Mouse (Mus musculus) yolk sac, embryonic 10.5 days (tissue): ENCODE results near the gene Acp5.

Experiments used
- DNase-seq: peaks from one replicate; pipeline ENCODE4 v3.0.0-alpha.2; 2017; ENCODE audit warnings: low spot score

The Acp5 gene

DNA sequence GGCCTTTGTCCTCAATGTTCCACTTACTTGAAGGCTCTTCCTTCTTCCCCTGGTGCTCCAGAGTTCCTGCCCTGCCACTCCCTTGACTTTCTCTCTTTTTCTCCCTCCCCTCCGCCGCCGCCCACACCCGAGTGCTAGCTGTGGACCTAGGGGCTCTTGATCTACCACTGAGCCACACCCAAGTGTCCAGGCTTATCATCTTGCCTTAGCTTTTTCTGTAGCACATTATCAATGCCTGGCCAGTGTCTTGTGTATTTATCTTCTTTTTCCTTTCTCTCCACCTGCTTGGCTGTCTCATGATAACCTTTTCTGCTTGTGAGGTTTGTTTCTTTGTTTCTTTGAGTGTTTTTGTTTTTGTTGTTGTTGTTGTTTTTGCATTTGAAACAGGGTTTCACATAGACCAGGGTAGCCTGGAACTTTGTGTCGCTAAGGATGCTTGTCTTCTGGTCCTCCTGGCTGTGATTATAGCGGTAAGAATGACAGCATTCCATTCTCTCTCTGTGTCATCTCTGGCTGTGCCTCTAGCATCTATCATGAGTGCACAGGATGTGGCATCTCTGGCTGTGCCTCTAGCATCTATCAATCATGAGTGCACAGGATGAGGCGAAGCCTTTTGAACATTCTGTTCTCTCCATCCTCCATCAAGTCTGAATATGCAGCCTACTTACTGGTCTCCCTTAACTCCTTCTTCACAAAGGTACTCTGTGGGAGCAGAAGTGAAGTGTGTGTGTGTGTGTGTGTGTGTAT, at the start of gene Acp5:
Gene Acp5 (minus strand): TSS at position 68 of the 747 bp plus-strand sequence.
- peak; percentile 53 for DNase-seq

- no peak for DNase-seq
Measured at GRCm38 (mm10) chr9:22172318-22172717, 36.8 kb upstream of the Acp5 start.

DNA sequence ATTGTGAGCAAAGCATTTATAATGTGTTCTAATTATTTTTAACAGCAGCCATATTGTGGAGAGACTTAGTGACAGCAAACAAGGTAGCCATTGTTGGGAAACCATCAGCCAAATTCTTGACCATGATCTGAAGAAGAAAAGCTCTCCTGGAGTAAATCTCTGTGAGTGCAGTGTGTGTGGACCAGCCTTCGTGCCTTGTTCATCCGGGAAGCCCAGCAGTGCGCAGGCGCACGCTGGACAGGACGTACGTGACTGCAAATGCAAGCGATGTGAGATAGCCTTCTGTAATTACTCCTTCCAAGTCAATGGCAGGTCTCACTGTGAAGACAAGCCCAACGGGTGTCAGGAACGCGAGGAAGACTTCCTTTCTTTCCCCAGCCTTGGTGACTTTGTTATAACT, 33.8 kb upstream of the Acp5 start:
- DNase-seq = no peak

DNA sequence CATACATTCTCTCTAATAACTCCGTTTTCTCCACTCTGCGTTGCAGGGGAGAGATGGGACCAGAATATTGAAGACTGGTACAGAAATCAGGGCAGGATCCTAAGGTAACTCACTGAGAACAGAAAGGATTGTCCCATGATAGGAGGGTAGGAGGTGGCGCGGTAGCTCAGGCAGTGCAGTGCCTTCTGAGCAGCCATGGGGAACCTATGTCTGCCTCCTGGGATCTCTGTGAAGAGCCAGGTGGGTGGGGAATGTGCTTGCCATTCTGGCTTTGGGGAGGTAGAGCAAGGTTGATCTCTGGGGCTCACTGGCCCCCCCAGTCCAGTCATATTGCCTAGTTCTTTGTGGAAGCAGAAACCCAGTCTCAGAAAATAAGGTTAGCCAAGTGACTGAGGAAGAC, 32.2 kb upstream of the Acp5 start:
- DNase-seq = no peak

DNA sequence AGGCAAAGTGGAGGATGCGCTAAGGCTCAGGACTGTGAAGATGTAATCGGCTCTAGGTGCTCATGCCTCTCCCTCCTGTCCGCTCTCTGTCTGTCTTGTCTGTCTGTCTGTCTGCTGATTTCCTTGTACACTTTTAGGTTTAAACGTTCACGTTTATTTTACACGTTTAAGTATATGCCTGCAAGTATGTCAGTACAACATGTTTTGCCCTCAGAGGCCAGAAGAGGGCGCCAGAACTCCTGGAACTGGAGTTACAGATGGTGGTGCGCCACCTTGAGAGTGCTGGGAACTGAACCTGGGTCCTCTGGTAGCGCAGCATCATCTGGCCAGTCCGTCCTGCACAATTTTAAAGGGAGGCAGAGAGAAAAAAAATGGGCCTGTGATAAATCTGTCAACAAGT, 31.2 kb upstream of the Acp5 start:
- no peak for DNase-seq

- no peak for DNase-seq
Measured at GRCm38 (mm10) chr9:22165964-22166363, 30.5 kb upstream of the Acp5 start.

DNA sequence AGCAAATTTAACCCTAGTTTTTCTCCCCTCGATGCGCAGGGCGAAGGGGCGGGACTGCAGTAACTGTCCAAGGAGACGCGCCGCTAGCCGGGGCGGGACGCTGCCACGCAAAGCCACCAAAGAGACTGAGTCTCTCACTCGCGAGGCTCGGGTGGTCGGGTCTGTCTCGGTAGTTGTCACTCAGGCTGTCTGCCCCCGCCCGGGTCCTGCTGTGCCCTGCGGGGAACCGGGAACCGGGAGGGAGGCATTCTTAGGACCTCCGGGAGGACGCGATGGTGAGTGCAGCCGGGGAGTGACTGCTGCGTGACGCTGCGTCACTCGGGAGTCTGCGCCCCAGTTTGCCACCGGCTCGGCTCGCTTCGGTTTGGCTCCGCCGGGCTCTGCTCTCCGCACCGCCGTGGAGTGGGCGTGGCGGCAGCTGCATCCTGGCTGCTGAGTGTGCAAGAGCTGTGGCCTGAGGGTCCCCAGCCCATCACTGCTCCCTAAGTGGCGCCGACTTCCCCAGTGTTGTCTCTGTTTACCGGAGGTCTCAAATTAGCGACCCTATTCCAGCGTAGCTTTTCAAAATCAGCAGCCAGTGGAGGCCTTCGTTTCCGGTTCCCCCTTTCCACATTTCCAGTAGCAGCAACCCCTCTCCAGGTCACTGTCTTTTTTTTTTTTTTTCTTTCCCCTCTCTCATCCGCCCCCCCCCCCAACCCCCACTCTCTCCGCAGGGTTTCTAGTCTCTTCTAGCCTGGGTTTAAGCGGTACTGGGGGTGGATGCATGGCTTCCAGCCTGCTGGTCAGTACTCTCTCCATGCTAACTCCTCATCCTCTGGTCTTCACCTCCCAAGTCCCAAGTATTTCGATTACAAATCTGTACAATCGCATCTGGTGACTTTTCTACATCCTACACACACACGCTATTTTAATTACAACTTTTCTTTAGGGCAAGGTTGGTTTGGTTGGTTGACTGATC, 29.5 kb upstream of the Acp5 start:
- DNase-seq = peak; percentile 66

GRCm38 (mm10) chr9:22162912-22163311, 27.4 kb upstream of the Acp5 start:
- no peak for DNase-seq

DNA sequence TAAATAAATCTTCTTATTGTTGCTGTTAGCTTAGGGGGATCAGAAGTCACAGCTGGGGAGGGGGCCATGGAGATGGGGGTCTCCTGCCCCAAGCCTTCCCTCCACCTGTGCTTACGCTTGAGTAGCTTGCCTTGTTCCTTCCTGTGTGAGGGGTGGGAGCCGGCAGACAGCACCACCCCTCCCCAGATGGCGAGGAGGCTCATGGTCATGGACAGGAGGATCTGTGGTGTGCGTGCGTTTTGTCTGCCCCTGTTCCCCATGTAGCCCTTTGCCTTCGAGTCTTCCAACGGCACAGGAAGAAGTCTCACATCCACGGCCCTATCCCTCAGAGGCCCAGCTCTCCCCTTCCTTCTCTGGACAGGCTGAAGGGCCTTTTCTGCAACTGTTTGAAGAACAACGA, 26.8 kb upstream of the Acp5 start:
- peak; percentile 55 for DNase-seq

DNA sequence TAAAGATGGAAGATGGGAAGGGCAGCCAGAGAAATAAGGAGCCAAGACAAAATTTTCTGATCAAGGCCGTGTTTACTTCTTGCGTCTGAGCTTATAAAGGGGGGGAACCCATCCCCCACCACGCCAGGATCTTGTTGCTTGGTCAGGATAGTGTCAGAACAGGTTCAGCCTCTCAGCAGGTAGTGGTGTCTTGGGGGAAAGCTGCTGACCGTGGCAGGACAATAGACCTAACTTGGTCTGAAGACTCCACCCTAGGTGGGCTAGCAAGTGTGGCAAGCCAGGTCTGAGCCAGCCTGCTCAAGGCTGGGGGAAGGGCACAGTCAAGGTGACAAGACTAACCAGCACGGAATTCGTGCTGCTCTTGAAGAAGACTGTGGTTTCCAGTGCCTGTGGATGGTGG, 25.8 kb upstream of the Acp5 start:
- DNase-seq = peak; percentile 42

- no peak for DNase-seq
Measured at GRCm38 (mm10) chr9:22157516-22158265, 22.2 kb upstream of the Acp5 start.

DNA sequence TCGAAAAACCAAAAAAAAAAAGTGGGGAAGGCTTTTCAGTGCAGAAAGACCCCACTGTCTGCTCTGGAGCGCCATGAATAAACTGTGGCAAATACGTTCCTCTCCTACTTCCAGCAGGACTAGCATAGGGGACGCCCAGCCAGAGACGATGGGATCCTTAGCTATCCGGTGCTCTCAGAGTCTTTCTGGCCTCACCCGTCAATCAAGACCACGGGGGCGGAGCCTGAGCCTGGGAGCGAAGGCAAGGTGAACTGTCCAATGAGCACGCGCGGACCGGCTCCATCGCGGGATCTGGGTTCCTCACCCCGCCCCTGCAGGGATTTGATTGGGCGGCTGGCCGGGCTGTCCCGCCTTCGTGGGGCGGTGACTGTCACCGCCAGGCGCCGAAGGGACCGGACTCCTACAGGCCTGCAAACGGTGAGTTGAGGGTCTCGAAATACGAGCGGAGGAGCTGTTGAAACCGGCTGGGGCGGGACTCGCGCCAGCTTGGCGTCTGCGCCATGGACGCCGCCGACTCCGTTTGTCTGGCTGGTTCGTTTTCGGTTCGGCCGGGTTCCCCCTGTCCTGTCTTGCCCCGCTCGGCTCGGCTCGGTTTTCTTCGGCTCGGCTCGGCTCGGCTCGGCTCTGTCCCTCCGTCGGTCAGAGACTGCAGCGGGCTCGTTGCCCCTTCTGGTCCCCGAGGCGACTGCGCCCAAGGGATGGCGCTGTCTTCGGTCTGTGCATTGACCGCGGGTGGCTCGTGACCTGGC, 21.2 kb upstream of the Acp5 start, which contains the start of gene Pigyl:
Gene Pigyl (plus strand): TSS at position 350 of the 749 bp plus-strand sequence.
- DNase-seq = peak; percentile 98

GRCm38 (mm10) chr9:22155614-22156013, 20.1 kb upstream of the Acp5 start:
- DNase-seq = peak; percentile 72

- no peak for DNase-seq
Measured at GRCm38 (mm10) chr9:22153810-22154209, 18.3 kb upstream of the Acp5 start.

DNA sequence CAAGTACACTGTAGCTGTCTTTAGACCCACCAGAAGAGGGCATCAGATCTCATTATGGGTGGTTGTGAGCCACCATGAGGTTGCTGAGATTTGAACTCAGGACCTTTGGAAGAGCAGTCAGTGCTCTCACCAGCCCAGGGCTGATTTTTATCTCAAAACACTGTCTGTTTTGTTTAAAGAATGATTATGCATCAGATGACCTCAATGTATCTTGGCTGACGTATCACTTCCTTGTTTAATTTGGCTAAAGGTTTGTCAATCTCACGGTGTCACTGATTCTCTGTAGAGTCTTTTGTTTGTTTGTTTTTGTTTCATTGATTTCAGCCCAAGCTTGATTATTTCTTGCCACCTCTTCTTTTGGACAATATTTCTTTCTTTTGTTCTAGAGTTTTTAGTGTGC, 15.4 kb upstream of the Acp5 start:
- DNase-seq = no peak

DNA sequence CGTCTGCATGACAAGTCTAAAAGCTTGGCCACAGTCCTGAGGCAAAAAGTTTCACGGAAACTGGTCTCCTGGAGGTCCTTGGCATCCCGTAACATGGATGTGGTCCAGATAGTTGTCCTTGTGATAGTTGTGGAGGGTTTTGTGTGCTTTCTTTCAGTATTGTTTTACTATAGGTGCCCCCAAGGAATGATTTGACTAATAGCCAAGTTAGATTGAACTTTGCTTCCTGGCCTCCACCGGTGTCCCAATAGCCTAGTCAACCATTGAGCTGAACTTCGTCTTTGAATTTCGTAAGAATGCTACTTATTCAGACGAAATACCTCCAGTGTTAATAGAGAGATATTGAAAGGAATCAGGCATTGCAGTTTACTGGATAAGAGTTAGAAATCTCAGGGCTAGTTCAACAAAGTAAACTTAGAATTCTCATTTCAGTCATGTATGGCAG, 14.8 kb upstream of the Acp5 start:
- peak; percentile 53 for DNase-seq

GRCm38 (mm10) chr9:22149426-22150248, 14.1 kb upstream of the Acp5 start:
- peak; percentile 61 for DNase-seq

GRCm38 (mm10) chr9:22144304-22144965, 8.9 kb upstream of the Acp5 start:
- no peak for DNase-seq

DNA sequence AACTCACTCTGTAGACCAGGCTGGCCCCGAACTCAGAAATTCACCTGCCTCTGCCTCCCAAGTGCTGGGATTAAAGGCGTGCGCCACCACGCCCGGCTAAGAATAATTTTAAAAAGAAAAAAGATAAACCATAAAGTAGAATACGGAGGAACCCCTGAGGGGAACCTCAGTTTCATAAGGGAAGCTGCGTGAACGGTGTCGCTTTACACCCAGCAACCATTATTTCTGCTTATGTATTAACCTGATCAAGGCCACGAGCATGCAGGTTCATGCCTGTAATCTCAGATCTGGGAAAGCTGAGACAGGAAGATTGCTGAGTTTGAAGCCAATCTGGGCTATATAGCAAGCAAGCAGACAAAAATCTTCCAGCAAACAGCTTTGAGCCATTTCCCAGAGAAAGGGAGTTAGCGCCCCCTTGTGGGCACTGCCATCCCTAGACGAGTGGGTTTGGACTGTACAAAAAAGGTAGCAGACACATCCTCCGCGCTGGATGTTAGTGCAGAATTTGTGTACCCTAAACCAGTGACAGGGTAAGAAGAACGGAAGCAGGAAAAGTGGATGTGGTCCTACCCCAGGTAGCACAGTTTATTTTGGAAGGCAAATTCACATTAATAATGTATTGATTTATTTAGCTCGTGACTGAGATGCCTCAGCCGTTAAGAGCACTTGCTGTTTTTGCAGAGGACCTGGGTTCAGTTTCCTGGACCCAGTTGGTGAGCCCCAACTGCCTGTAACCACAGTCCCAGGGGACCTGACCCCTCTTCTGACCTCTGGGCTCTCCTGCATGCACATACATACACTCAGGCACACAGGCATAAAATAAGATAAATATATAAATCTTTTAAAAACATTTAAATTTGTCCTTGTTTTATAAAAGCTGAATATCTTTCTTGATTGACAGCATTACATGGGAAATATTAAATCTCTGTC, 7.9 kb upstream of the Acp5 start:
- peak; percentile 77 for DNase-seq
